Mouse (Mus musculus) liver, embryonic 16.5 days (tissue): ENCODE data around the gene Adcy1. TPM values are rescaled to one million over a fixed set of nuclear protein-coding genes. Genes with fewer than 3 reads are reported as not detected.

Source experiments
- ATAC-seq: fragments of 200-750 bp; cut with Nextera tagmentation; 2 replicates; pipeline ENCODE4 v1.8.0; 2017; ENCODE audit warnings: low read depth, mild to moderate bottlenecking, moderate number of reproducible peaks, moderate library complexity
- H3K27ac ChIP-seq: fragments of 300-500 bp; sonication (generic); 2 replicates; pipeline ENCODE4 v1.5.1; 2014; ENCODE audit warnings: mild to moderate bottlenecking, low read length
- H3K27me3 ChIP-seq: fragments of 300-500 bp; sonication (generic); 2 replicates; pipeline ENCODE4 v1.6.1; 2014; ENCODE audit warnings: low read depth, low read length, mixed read lengths; ENCODE audit not compliant: control insufficient read depth, insufficient read depth
- H3K36me3 ChIP-seq: fragments of 300-500 bp; sonication (generic); 2 replicates; pipeline ENCODE4 v1.6.1; 2014; ENCODE audit warnings: mild to moderate bottlenecking; ENCODE audit not compliant: control insufficient read depth, insufficient read depth
- H3K4me1 ChIP-seq: fragments of 300-500 bp; sonication (generic); 2 replicates; pipeline ENCODE4 v1.6.1; 2014; ENCODE audit warnings: low read depth, low read length, mixed read lengths; ENCODE audit not compliant: control insufficient read depth
- H3K4me2 ChIP-seq: fragments of 300-500 bp; sonication (generic); 2 replicates; pipeline ENCODE4 v1.6.1; 2014; ENCODE audit warnings: low read depth, low read length, mixed read lengths
- H3K4me3 ChIP-seq: fragments of 300-500 bp; sonication (generic); 2 replicates; pipeline ENCODE4 v1.5.1; 2014; ENCODE audit warnings: low read depth, mild to moderate bottlenecking, low read length
- H3K9ac ChIP-seq: fragments of 300-500 bp; sonication (generic); 2 replicates; pipeline ENCODE4 v1.6.1; 2014; ENCODE audit warnings: low read depth, low read length
- H3K9me3 ChIP-seq: fragments of 300-500 bp; sonication (generic); replicated peaks from 2 replicates; pipeline ENCODE4 v1.6.1; 2016; ENCODE audit warnings: low read length; ENCODE audit not compliant: control insufficient read depth
- WGBS: fragments of 180-500 bp; shearing (Covaris S2); extraction: QIAGEN DNeasy Blood & Tissue Kit; methylation state at CpG from one replicate; pipeline ENCODE4 v1.1.7; 2014; ENCODE audit not compliant: insufficient replicate concordance; 5-methylcytosine and 5-hydroxymethylcytosine counted together
- polyA plus RNA-seq: library from polyadenylated mRNA; unstranded; fragments of >200 nt; fragmentation: Nextera tagmentation; extraction: Ambion mirVana; gene quantifications from 2 replicates; pipeline ENCODE4 v1.2.1, GENCODE M21; 2015

Gene Adcy1
- polyA plus RNA-seq, 1 experiment from 2014 or later, result 0.31 TPM

DNA sequence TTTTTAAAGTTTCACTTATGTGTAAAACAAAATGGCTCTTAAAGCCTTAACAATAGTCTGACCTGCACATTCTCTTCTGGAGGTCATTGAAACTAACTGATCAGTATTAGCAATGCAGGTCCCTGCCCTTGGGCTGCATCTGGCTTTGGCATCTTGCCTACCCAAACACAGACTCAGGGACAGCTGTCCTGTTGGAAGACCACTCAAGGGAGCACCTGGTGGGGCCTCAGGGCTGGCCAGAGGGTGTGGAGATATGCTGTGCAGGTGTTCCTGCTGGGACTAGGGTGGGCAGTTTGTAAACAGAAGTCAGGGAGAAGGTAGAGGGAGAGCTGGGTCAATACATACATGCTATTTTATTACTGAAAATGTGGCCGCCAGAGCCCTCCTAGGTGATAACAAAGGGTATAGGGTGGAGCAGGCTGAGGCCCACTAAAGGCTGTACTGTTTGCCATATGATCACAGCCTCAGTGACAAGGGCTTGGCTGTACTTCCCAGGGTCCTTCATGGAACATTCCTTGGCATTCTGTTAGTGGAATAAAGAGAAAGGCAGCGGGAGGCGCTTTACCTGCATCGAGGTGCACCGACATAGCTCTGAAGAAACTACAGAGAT is 73.1 kb downstream of the Adcy1 start:
- 81% methylated on average over 5 of the region's 5 CpGs for WGBS
- H3K4me2 ChIP-seq, result no peak overlapping the region
- no peaks in the 10 kb centered on the region for H3K27me3 ChIP-seq
- no peak overlapping the region for H3K9ac ChIP-seq
- peak; percentile 47; the same call in 1 of the 2 replicates for ATAC-seq
- H3K4me3 ChIP-seq, result no peak overlapping the region
- no peak overlapping the region for H3K27ac ChIP-seq
- H3K4me1 ChIP-seq, result no peaks in the 10 kb centered on the region; the same call in none of the 2 replicates
- no peaks in the 10 kb centered on the region for H3K36me3 ChIP-seq
- no peaks in the 10 kb centered on the region for H3K9me3 ChIP-seq

- Histone ChIP-seq H3K9me3 (no peaks in the 10 kb centered on the region), H3K4me2 (no peak overlapping the region), H3K9ac (no peak overlapping the region), H3K4me3 (no peak overlapping the region), H3K27me3 (no peaks in the 10 kb centered on the region), H3K36me3 (no peaks in the 10 kb centered on the region), H3K4me1 (no peaks in the 10 kb centered on the region; the same call in none of the 2 replicates), H3K27ac (no peak overlapping the region)
- 57% methylated on average over 8 of the region's 8 CpGs for WGBS
- ATAC-seq, result no peak
Observed at GRCm38 (mm10) chr11:7138370-7138769, 75.1 kb downstream of the Adcy1 start.

DNA sequence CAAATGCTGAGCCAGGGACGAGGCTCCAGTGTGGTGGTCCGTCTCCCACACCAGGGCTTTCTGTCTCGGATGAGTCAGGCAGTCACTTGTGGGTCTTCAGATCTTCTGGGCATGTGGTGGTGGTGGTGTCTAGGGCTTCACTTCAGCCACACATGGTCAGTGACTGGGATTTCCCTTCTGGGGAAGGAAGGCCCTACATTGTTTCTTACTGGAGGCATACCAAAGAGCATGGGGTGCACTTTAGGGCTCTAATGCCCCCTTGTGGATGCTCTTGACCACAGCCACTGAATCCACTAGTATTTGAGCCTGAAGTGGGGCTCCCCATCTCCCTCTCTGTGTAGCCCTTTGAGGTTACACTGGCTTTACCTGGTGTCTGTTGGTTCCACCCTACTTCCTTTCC is 77.2 kb downstream of the Adcy1 start:
- Histone ChIP-seq H3K4me3 (no peak overlapping the region), H3K4me2 (no peak overlapping the region), H3K4me1 (no peaks in the 10 kb centered on the region; the same call in 1 of the 2 replicates), H3K9ac (no peak overlapping the region), H3K36me3 (no peaks in the 10 kb centered on the region), H3K27ac (no peak overlapping the region), H3K9me3 (no peaks in the 10 kb centered on the region), H3K27me3 (no peaks in the 10 kb centered on the region)
- ATAC-seq, result no peak
- WGBS, result 58% methylated on average over 3 of the region's 3 CpGs

DNA sequence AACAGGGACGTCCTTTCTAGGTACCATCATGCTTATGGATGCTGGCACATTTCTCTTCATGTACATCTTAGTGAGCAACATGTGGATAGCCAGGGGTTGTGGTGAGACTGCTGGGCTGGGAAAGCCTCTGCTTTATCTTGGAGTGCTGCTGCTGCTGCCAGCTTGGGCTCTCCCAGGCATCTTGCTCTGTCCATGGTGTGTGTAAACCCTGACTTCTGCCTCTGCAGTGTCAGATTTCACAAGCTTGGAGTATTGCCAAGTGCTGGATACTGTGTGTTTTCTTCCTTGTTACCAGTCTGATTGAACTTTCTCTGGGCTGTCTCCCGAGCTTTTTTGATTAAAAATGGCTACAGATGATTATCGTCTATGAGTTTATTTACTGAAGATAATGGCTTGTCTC is 79.4 kb downstream of the Adcy1 start:
- ATAC-seq, result 0 out of 2 replicates have a peak, but pooled peaks have one; percentile 37
- no peak overlapping the region for H3K27ac ChIP-seq
- 40% methylated on average over 3 of the region's 3 CpGs for WGBS
- H3K4me3 ChIP-seq, result no peak overlapping the region
- no peaks in the 10 kb centered on the region; the same call in 1 of the 2 replicates for H3K4me1 ChIP-seq
- H3K36me3 ChIP-seq, result no peaks in the 10 kb centered on the region
- H3K4me2 ChIP-seq, result no peak overlapping the region
- no peaks in the 10 kb centered on the region for H3K9me3 ChIP-seq
- no peaks in the 10 kb centered on the region for H3K27me3 ChIP-seq
- H3K9ac ChIP-seq, result no peak overlapping the region

GRCm38 (mm10) chr11:7144369-7144768 is 81.1 kb downstream of the Adcy1 start:
- Histone ChIP-seq H3K36me3 (no peaks in the 10 kb centered on the region), H3K27me3 (no peaks in the 10 kb centered on the region), H3K4me1 (no peaks in the 10 kb centered on the region; the same call in 1 of the 2 replicates), H3K4me3 (no peak overlapping the region), H3K9ac (no peak overlapping the region), H3K4me2 (no peak overlapping the region), H3K27ac (no peak overlapping the region), H3K9me3 (no peaks in the 10 kb centered on the region)
- WGBS, result 69% methylated on average over 11 of the region's 11 CpGs
- ATAC-seq, result no peak

DNA sequence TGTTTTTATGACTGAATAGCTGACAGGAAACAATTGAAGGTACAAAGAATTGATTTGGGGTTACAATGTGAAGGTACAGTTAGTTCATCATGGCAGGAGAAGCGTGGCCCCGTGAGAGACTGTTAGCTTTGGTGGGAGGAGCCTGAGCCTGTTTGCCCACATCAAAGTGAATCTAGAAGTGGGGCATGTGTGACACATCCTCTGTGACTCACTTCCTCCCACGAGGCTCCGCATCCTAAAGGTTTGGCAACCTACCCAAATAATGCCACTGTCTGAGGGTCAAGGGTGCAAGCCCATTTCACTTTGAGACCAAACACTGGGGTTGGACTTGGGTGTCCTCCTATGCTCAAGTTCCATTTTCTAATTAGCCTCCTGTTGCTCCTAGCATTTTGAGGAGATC is 81.9 kb downstream of the Adcy1 start:
- Histone ChIP-seq H3K9ac (no peak overlapping the region), H3K9me3 (no peaks in the 10 kb centered on the region), H3K27me3 (no peaks in the 10 kb centered on the region), H3K27ac (no peak overlapping the region), H3K36me3 (no peaks in the 10 kb centered on the region), H3K4me2 (no peak overlapping the region), H3K4me3 (no peak overlapping the region), H3K4me1 (no peaks in the 10 kb centered on the region; the same call in 1 of the 2 replicates)
- 16% methylated on average over 4 of the region's 4 CpGs for WGBS
- peak; percentile 65 for ATAC-seq

GRCm38 (mm10) chr11:7147536-7147935 is 84.2 kb downstream of the Adcy1 start:
- 74% methylated on average over 8 of the region's 8 CpGs for WGBS
- ATAC-seq, result no peak
- no peak overlapping the region for H3K9ac ChIP-seq

GRCm38 (mm10) chr11:7147945-7148344 is 84.7 kb downstream of the Adcy1 start:
- no peak overlapping the region for H3K27ac ChIP-seq
- no peaks in the 10 kb centered on the region for H3K27me3 ChIP-seq
- H3K4me3 ChIP-seq, result no peak overlapping the region
- H3K4me1 ChIP-seq, result no peaks in the 10 kb centered on the region; the same call in 1 of the 2 replicates
- H3K4me2 ChIP-seq, result no peak overlapping the region
- no peak for ATAC-seq
- H3K36me3 ChIP-seq, result no peaks in the 10 kb centered on the region
- no peaks in the 10 kb centered on the region for H3K9me3 ChIP-seq
- WGBS, result 58% methylated on average over 7 of the region's 7 CpGs
- no peak overlapping the region for H3K9ac ChIP-seq

More at GRCm38 (mm10) chr11:7147536-7147935, 84.2 kb downstream of the Adcy1 start:
- Histone ChIP-seq H3K27me3 (no peaks in the 10 kb centered on the region), H3K4me3 (no peak overlapping the region), H3K36me3 (no peaks in the 10 kb centered on the region), H3K27ac (no peak overlapping the region), H3K4me2 (no peak overlapping the region), H3K9me3 (no peaks in the 10 kb centered on the region), H3K4me1 (no peaks in the 10 kb centered on the region; the same call in none of the 2 replicates)

GRCm38 (mm10) chr11:7149471-7149870 is 86.2 kb downstream of the Adcy1 start:
- H3K9ac ChIP-seq, result no peak overlapping the region
- no peak overlapping the region for H3K4me3 ChIP-seq
- 62% methylated on average over 7 of the region's 7 CpGs for WGBS
- H3K4me2 ChIP-seq, result no peak overlapping the region
- no peak for ATAC-seq
- H3K27me3 ChIP-seq, result no peaks in the 10 kb centered on the region
- no peak overlapping the region for H3K27ac ChIP-seq
- no peaks in the 10 kb centered on the region for H3K9me3 ChIP-seq
- no peaks in the 10 kb centered on the region; the same call in 1 of the 2 replicates for H3K4me1 ChIP-seq
- H3K36me3 ChIP-seq, result no peaks in the 10 kb centered on the region
